Mouse (Mus musculus): ENCODE measurements around the gene Olfr605. TPM values are rescaled to one million over a fixed set of nuclear protein-coding genes. Genes with fewer than 3 reads are reported as not detected.
A peak's percentile ranks its signal among the peaks of the same experiment; 100 is the strongest.
"Not testable (repeated sequence)": the region's sequence is repeated elsewhere in the genome, so short reads cannot be mapped to it uniquely, and the experiment has no call there.

The Olfr605 gene
- polyA plus RNA-seq (2015; fragmentation: Nextera tagmentation; extraction: Ambion mirVana): not detected in 2 replicates

DNA sequence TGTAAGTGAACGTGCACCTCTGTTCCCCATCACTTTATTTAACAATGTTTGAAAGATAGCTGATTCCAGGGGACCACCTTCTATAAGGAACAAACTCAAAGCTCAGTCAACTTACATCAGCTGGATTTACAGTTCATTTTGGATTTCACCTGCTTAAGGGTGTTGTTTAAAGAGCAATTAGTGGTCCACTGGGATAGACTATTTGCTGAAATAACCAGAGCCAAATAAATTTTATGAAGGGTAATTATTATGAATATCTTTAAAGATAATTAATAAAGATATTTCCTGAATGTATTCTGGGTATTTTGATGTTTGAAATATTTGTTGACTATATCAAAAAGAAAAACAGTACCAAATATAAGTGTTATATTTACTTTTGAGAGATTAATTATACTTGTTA lies at the start of gene Olfr605:
Gene Olfr605 (minus strand): TSS at position 101 of the 400 bp plus-strand sequence.
- Histone ChIP-seq H3K27ac (no peak within 1 kb of the TSS), H3K9me3 (no peaks in the 10 kb centered on the region), H3K27me3 (no peaks in the 10 kb centered on the region), H3K9ac (no peak within 1 kb of the TSS), H3K4me3 (no peak within 1 kb of the TSS), H3K36me3 (no peaks in the 10 kb centered on the region), H3K4me1 (replicated peaks) (no peaks in the 10 kb centered on the region), H3K4me2 (no peak within 1 kb of the TSS)
- WGBS: 93% methylated on average over 1 of the region's 1 CpGs
- no peak for ATAC-seq (ENCODE audit: low FRiP score)

DNA sequence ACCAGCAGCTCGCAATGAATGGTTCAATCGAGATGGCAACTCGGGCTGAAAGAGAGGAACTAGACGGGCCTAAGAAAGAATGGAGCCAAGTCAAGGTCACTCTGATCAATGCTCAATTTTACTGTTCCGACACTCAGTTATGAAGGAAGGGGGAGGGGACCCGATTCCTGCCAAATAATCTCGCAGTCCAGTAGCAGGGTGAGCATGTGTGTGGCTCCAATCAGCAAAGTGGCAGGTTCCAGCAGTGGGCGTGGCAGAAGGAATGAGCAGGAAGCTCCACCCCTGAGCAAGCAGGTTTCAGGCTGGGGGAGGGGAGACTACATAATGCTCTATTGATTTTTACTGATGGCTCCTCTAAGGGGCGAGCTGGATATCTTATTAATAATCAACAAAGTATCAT lies 31.9 kb upstream of the Olfr605 start:
- not testable (repeated sequence) for H3K27ac ChIP-seq; H3K36me3 ChIP-seq; H3K4me2 ChIP-seq; H3K4me3 ChIP-seq; H3K27me3 ChIP-seq; H3K9me3 ChIP-seq; H3K4me1 ChIP-seq (replicated peaks); H3K9ac ChIP-seq
- 0 out of 2 replicates have a peak, but pooled peaks have one; percentile 36 for ATAC-seq (ENCODE audit: low FRiP score)
- 89% methylated on average over 9 of the region's 9 CpGs for WGBS

DNA sequence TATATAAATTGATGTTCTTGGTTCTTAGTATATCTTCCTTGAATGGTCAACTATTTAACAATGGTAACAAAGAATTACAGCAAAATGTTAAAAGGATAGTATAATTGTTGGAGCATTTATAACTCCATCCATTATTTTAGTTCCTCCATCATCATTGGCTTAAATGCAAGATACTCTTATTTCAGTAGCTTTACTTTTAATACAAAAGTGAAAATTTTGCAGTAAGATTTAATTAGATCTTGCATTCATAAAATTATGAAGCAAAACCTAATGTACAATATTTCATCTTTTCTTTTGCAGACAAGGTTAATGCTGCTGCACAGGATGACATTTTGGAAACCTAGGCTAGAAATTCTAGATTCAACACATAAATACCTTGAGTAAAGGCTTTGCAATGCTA lies 24.3 kb upstream of the Olfr605 start, which contains the start of gene Olfr608:
Gene Olfr608 (plus strand): TSS at position 301 of the 400 bp plus-strand sequence.
- no peak within 1 kb of the TSS for H3K9ac ChIP-seq
- H3K9me3 ChIP-seq: no peaks in the 10 kb centered on the region
- H3K4me1 ChIP-seq (replicated peaks): no peaks in the 10 kb centered on the region
- H3K27me3 ChIP-seq: no peaks in the 10 kb centered on the region
- no peak within 1 kb of the TSS for H3K4me3 ChIP-seq
- H3K27ac ChIP-seq: no peak within 1 kb of the TSS
- ATAC-seq (ENCODE audit: low FRiP score): no peak
- H3K4me2 ChIP-seq: no peak within 1 kb of the TSS
- no peaks in the 10 kb centered on the region for H3K36me3 ChIP-seq

DNA sequence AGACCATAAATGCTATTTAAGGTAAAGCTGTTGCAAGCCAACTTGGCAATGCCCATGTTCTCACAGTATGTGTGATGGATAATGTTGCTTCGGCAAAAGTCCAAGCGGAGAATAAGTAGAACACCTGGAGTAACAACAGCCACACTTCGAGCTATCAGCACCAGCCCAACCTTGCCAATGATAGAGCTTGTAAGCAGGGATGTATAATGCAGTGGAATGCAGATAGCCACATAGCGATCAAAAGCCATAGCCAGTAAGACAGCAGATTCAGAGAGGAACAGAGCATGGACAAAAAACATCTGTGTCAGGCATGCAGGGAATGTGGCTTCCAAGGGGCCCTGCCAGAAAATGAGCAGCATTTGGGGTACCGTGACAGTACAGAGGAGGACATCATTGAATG lies 15.4 kb upstream of the Olfr605 start:
- Histone ChIP-seq H3K4me1 (replicated peaks) (no peaks in the 10 kb centered on the region), H3K9ac (no peak overlapping the region)
- whole genome bisulfite sequencing: 94% methylated on average over 5 of the region's 5 CpGs

DNA sequence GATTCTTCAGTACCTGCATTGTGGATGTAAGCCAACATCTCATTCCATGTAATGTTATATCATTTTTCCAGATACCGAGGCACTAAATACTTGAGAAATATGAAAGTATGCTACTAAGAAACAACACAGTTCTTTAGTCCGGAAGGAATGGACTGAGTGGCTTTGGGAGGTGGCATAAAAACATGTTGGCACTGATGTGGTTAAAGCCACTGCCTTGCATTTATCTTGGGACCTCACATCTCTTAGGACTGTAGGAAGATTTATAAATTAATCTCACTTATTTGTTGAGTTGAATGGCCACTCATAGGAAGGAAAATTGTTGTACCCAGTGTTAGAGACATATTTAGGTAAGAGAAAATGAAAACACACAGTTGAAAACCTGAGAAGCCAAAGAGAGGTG lies 3.5 kb upstream of the Olfr605 start, which contains the start of gene Olfr606:
Gene Olfr606 (plus strand): TSS at position 301 of the 400 bp plus-strand sequence.
- 93% methylated on average over 2 of the region's 2 CpGs for WGBS
- H3K4me2 ChIP-seq: no peak within 1 kb of the TSS
- no peaks in the 10 kb centered on the region for H3K27me3 ChIP-seq
- H3K4me3 ChIP-seq: no peak within 1 kb of the TSS
- H3K9me3 ChIP-seq: no peaks in the 10 kb centered on the region
- no peak within 1 kb of the TSS for H3K27ac ChIP-seq
- H3K9ac ChIP-seq: no peak within 1 kb of the TSS
- H3K4me1 ChIP-seq (replicated peaks): no peaks in the 10 kb centered on the region
- no peak for ATAC-seq (ENCODE audit: low FRiP score)
- no peaks in the 10 kb centered on the region for H3K36me3 ChIP-seq

More for the DNA sequence above, 15.4 kb upstream of the Olfr605 start:
- Histone ChIP-seq H3K36me3 (no peaks in the 10 kb centered on the region), H3K27me3 (no peaks in the 10 kb centered on the region), H3K27ac (no peak overlapping the region), H3K4me2 (no peak overlapping the region), H3K4me3 (no peak overlapping the region), H3K9me3 (no peaks in the 10 kb centered on the region)
- ATAC-seq (ENCODE audit: low FRiP score): no peak

DNA sequence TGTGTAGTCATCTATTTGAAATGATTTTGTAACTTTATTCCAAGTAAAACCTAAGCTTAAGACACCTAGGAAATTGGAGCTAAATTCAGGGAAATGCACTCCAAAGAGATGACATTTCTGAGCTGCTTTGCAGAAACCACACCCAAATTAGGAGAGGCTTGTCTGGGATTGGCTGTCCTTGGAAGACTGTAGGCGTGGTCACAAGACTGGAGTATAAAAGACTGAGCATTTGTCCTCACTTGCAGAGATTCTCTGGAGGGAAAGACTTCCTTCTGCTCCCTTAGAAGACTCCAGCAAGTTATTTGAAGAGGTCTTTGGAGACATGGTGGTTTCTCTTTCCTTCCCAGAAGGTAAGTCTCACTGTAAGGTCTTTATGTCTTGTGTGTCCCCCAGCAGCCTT lies 30.5 kb downstream of the Olfr605 start, which contains the start of gene Usp17lc:
Gene Usp17lc (plus strand): TSS at position 301 of the 400 bp plus-strand sequence.
- not testable (repeated sequence) for H3K4me2 ChIP-seq; H3K27ac ChIP-seq; ATAC-seq (ENCODE audit: low FRiP score); H3K4me1 ChIP-seq (replicated peaks); H3K9ac ChIP-seq; H3K4me3 ChIP-seq; H3K9me3 ChIP-seq; H3K36me3 ChIP-seq; H3K27me3 ChIP-seq
- WGBS: 64% methylated on average over 1 of the region's 1 CpGs

DNA sequence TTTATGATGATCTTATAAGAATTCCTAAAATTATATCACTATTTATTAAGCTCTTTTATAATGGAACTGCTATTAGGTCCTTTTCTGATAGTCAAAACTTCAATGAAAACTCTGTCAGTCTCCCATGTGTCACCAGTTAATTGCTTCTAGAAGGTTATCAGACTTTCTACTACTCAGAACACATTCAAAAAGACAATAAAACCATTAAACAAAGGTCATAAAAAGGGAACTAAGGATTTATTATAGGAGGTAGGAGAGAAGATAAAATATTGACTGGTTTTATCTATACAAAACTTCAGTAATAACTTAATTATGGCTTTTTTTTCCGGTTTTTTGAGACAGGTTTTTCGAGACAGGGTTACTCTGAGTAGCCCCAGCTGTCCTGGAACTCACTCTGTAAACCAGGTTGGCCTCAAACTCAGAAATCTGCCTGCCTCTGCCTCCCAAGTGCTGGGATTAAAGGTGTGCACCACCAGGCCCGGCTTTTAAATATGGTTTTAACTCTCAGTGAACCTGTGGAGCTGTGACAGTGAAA lies 38.7 kb downstream of the Olfr605 start:
- not testable (repeated sequence) for H3K27ac ChIP-seq; H3K4me2 ChIP-seq; H3K4me3 ChIP-seq; H3K27me3 ChIP-seq; H3K9me3 ChIP-seq; H3K36me3 ChIP-seq; H3K4me1 ChIP-seq (replicated peaks); ATAC-seq (ENCODE audit: low FRiP score); H3K9ac ChIP-seq
- 80% methylated on average over 3 of the region's 3 CpGs for WGBS

DNA sequence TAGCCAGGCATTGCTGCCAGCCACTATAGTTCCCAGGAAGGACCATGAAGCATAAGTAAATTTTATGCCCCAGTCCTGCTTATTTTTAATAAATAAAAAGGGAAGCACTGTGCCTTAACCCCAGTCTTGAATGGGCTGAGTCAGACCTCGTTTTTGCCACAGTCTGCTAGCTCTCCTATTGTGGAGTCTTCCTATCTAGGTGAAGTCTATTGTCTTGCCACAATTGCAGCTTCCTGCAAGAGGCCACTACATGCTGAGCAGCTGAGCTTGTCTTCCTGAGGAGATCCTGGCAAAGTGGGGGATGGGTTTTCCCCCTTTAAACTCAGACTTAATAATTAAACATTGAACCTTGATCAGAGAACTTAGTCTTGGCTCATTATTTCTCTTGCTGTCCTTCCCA lies 46.3 kb downstream of the Olfr605 start:
- Histone ChIP-seq H3K36me3 (no peaks in the 10 kb centered on the region), H3K4me3 (no peak overlapping the region), H3K4me2 (no peak overlapping the region), H3K27me3 (no peaks in the 10 kb centered on the region), H3K27ac (no peak overlapping the region), H3K9me3 (no peaks in the 10 kb centered on the region), H3K4me1 (replicated peaks) (no peaks in the 10 kb centered on the region), H3K9ac (no peak overlapping the region)
- WGBS: 4% methylated on average over 1 of the region's 1 CpGs
- ATAC-seq (ENCODE audit: low FRiP score): no peak

DNA sequence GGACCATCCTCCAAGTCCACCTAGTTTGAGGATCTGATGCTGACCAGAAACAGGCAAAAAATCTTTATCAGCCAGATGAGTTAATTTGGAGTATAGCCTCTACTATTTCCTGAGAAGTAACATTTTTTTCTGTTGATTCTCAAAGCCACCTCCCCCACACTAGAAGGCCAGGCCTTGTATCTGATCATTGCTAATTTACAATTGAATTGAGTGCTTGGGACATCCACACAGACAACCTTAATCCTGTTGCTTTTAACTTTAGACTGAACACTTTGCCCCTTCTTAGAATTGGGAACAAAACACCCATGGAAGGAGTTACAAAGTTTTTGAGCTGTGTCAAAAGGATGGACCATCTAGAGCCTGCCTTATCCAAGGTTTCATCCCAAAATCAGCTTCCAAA lies 47.5 kb downstream of the Olfr605 start:
- H3K27ac ChIP-seq: no peak overlapping the region
- no peak for ATAC-seq (ENCODE audit: low FRiP score)
- H3K9me3 ChIP-seq: no peaks in the 10 kb centered on the region
- no peaks in the 10 kb centered on the region for H3K4me1 ChIP-seq (replicated peaks)
- no peak overlapping the region for H3K4me3 ChIP-seq
- no peaks in the 10 kb centered on the region for H3K36me3 ChIP-seq
- H3K27me3 ChIP-seq: no peaks in the 10 kb centered on the region
- no peak overlapping the region for H3K4me2 ChIP-seq
- no peak overlapping the region for H3K9ac ChIP-seq

Small RNAs within 50 kb of the gene (microRNA-seq; reads per million reads assigned to microRNA genes)
- not detected for gene Gm25774

Other genes with a start within 250 kb of the Olfr605 start
- not detected in 2 replicates for gene Olfr593, start 233.6 kb downstream of the Olfr605 start, polyA plus RNA-seq (2015; fragmentation: Nextera tagmentation; extraction: Ambion mirVana)
- not detected in 2 replicates for gene Olfr594, start 228.4 kb downstream of the Olfr605 start, polyA plus RNA-seq (2015; fragmentation: Nextera tagmentation; extraction: Ambion mirVana)
- gene Usp17ld, start 192.9 kb downstream of the Olfr605 start, polyA plus RNA-seq (2015; fragmentation: Nextera tagmentation; extraction: Ambion mirVana): not detected in 2 replicates
- not detected in 2 replicates for gene Olfr596, start 139.8 kb downstream of the Olfr605 start, polyA plus RNA-seq (2015; fragmentation: Nextera tagmentation; extraction: Ambion mirVana)
- gene Olfr597, start 129.1 kb downstream of the Olfr605 start, polyA plus RNA-seq (2015; fragmentation: Nextera tagmentation; extraction: Ambion mirVana): not detected in 2 replicates
- not detected in 2 replicates for gene Olfr598, start 121.9 kb downstream of the Olfr605 start, polyA plus RNA-seq (2015; fragmentation: Nextera tagmentation; extraction: Ambion mirVana)
- gene Olfr599, start 109.5 kb downstream of the Olfr605 start, polyA plus RNA-seq (2015; fragmentation: Nextera tagmentation; extraction: Ambion mirVana): not detected in 2 replicates
- gene Olfr600, start 95.8 kb downstream of the Olfr605 start, polyA plus RNA-seq (2015; fragmentation: Nextera tagmentation; extraction: Ambion mirVana): not detected in 2 replicates
- gene Olfr601, start 82.8 kb downstream of the Olfr605 start, polyA plus RNA-seq (2015; fragmentation: Nextera tagmentation; extraction: Ambion mirVana): not detected in 2 replicates
- not detected in 2 replicates for gene Olfr603, start 59.3 kb downstream of the Olfr605 start, polyA plus RNA-seq (2015; fragmentation: Nextera tagmentation; extraction: Ambion mirVana)
- gene Usp17lc, start 30.4 kb downstream of the Olfr605 start, polyA plus RNA-seq (2015; fragmentation: Nextera tagmentation; extraction: Ambion mirVana): not detected in 2 replicates
- not detected in 2 replicates for gene Olfr606, start 3.6 kb upstream of the Olfr605 start, polyA plus RNA-seq (2015; fragmentation: Nextera tagmentation; extraction: Ambion mirVana)
- gene Olfr607, start 18.7 kb upstream of the Olfr605 start, polyA plus RNA-seq (2015; fragmentation: Nextera tagmentation; extraction: Ambion mirVana): not detected in 2 replicates
- gene Olfr608, start 24.4 kb upstream of the Olfr605 start, polyA plus RNA-seq (2015; fragmentation: Nextera tagmentation; extraction: Ambion mirVana): not detected in 2 replicates
- gene Olfr609, start 52.6 kb upstream of the Olfr605 start, polyA plus RNA-seq (2015; fragmentation: Nextera tagmentation; extraction: Ambion mirVana): not detected in 2 replicates
- gene Olfr610, start 66.7 kb upstream of the Olfr605 start, polyA plus RNA-seq (2015; fragmentation: Nextera tagmentation; extraction: Ambion mirVana): not detected in 2 replicates
- not detected in 2 replicates for gene Olfr611, start 75.4 kb upstream of the Olfr605 start, polyA plus RNA-seq (2015; fragmentation: Nextera tagmentation; extraction: Ambion mirVana)
- gene Olfr612, start 97.3 kb upstream of the Olfr605 start, polyA plus RNA-seq (2015; fragmentation: Nextera tagmentation; extraction: Ambion mirVana): not detected in 2 replicates
- not detected in 2 replicates for gene Olfr613, start 102.6 kb upstream of the Olfr605 start, polyA plus RNA-seq (2015; fragmentation: Nextera tagmentation; extraction: Ambion mirVana)
- not detected in 2 replicates for gene Olfr615, start 110.6 kb upstream of the Olfr605 start, polyA plus RNA-seq (2015; fragmentation: Nextera tagmentation; extraction: Ambion mirVana)
- gene Olfr616, start 123.7 kb upstream of the Olfr605 start, polyA plus RNA-seq (2015; fragmentation: Nextera tagmentation; extraction: Ambion mirVana): not detected in 2 replicates
- gene Olfr617, start 127.6 kb upstream of the Olfr605 start, polyA plus RNA-seq (2015; fragmentation: Nextera tagmentation; extraction: Ambion mirVana): not detected in 2 replicates
- 0.21 TPM in 1 of 2 replicates, not detected in the other for gene Olfr618, start 144.7 kb upstream of the Olfr605 start, polyA plus RNA-seq (2015; fragmentation: Nextera tagmentation; extraction: Ambion mirVana)
- gene Olfr619, start 155.1 kb upstream of the Olfr605 start, polyA plus RNA-seq (2015; fragmentation: Nextera tagmentation; extraction: Ambion mirVana): not detected in 2 replicates
- not detected in 2 replicates for gene Olfr620, start 167.1 kb upstream of the Olfr605 start, polyA plus RNA-seq (2015; fragmentation: Nextera tagmentation; extraction: Ambion mirVana)
- gene Olfr622, start 197.3 kb upstream of the Olfr605 start, polyA plus RNA-seq (2015; fragmentation: Nextera tagmentation; extraction: Ambion mirVana): not detected in 2 replicates
- not detected in 2 replicates for gene Olfr623, start 218.3 kb upstream of the Olfr605 start, polyA plus RNA-seq (2015; fragmentation: Nextera tagmentation; extraction: Ambion mirVana)
- 0.03 TPM in 1 of 2 replicates, not detected in the other for gene Olfr624, start 225.8 kb upstream of the Olfr605 start, polyA plus RNA-seq (2015; fragmentation: Nextera tagmentation; extraction: Ambion mirVana)
- gene Olfr625-ps1, start 237.3 kb upstream of the Olfr605 start, polyA plus RNA-seq (2015; fragmentation: Nextera tagmentation; extraction: Ambion mirVana): not detected in 2 replicates

All from hindbrain, embryonic 13.5 days (tissue).